Mouse (Mus musculus): ENCODE results near the gene Eps15l1. TPM values are rescaled to one million over a fixed set of nuclear protein-coding genes. Genes with fewer than 3 reads are reported as not detected.
A peak's percentile ranks its signal among the peaks of the same experiment; 100 is the strongest.

Gene Eps15l1
- polyA plus RNA-seq, 1 experiment from 2014 or later, result 64.1 TPM

- Histone ChIP-seq H3K9ac (no peak overlapping the region), H3K27me3 (no peaks in the 10 kb centered on the region), H3K9me3 (replicated peaks) (no peaks in the 10 kb centered on the region), H3K27ac (no peak overlapping the region), H3K4me1 (peaks cover 10% of the 10 kb centered on the region), H3K36me3 (peaks cover 20% of the 10 kb centered on the region), H3K4me2 (no peak overlapping the region), H3K4me3 (replicated peaks) (no peak overlapping the region)
- no peak for ATAC-seq (replicated peaks; ENCODE audit: low FRiP score)
- WGBS, result 93% methylated on average over 3 of the region's 3 CpGs
Measured at GRCm38 (mm10) chr8:72402981-72403380, 18.3 kb downstream of the Eps15l1 start.

GRCm38 (mm10) chr8:72401381-72401780 is 19.9 kb downstream of the Eps15l1 start:
- H3K9ac ChIP-seq, result no peak overlapping the region
- 59% methylated on average over 1 of the region's 1 CpGs for WGBS
- peaks cover 36% of the 10 kb centered on the region for H3K36me3 ChIP-seq
- no peak overlapping the region for H3K4me3 ChIP-seq (replicated peaks)
- H3K27ac ChIP-seq, result no peak overlapping the region
- no peak overlapping the region for H3K4me2 ChIP-seq
- H3K4me1 ChIP-seq, result peaks cover 10% of the 10 kb centered on the region
- H3K9me3 ChIP-seq (replicated peaks), result no peaks in the 10 kb centered on the region
- no peaks in the 10 kb centered on the region for H3K27me3 ChIP-seq
- no peak for ATAC-seq (replicated peaks; ENCODE audit: low FRiP score)

GRCm38 (mm10) chr8:72385737-72386136 is 35.5 kb downstream of the Eps15l1 start:
- Histone ChIP-seq H3K4me1 (no peaks in the 10 kb centered on the region), H3K4me3 (replicated peaks) (no peak overlapping the region), H3K27ac (no peak overlapping the region), H3K36me3 (peaks cover 99% of the 10 kb centered on the region), H3K4me2 (no peak overlapping the region), H3K27me3 (no peaks in the 10 kb centered on the region), H3K9me3 (replicated peaks) (no peaks in the 10 kb centered on the region), H3K9ac (no peak overlapping the region)
- no peak for ATAC-seq (replicated peaks; ENCODE audit: low FRiP score)
- 88% methylated on average over 2 of the region's 2 CpGs for WGBS

GRCm38 (mm10) chr8:72382395-72382794 is 38.9 kb downstream of the Eps15l1 start:
- Histone ChIP-seq H3K27ac (no peak overlapping the region), H3K4me3 (replicated peaks) (no peak overlapping the region), H3K36me3 (peaks cover 99% of the 10 kb centered on the region), H3K9me3 (replicated peaks) (no peaks in the 10 kb centered on the region), H3K4me1 (no peaks in the 10 kb centered on the region), H3K4me2 (no peak overlapping the region), H3K27me3 (no peaks in the 10 kb centered on the region), H3K9ac (no peak overlapping the region)
- 55% methylated on average over 5 of the region's 5 CpGs for WGBS
- peak; percentile 33; the same call in 1 of the 2 replicates for ATAC-seq (replicated peaks; ENCODE audit: low FRiP score)

- Histone ChIP-seq H3K27ac (no peak overlapping the region), H3K36me3 (peaks cover 98% of the 10 kb centered on the region), H3K4me2 (no peak overlapping the region), H3K4me1 (no peaks in the 10 kb centered on the region), H3K4me3 (replicated peaks) (no peak overlapping the region), H3K9ac (no peak overlapping the region), H3K27me3 (no peaks in the 10 kb centered on the region), H3K9me3 (replicated peaks) (no peaks in the 10 kb centered on the region)
- ATAC-seq (replicated peaks; ENCODE audit: low FRiP score), result no peak
- WGBS, result 81% methylated on average over 8 of the region's 8 CpGs
Measured at GRCm38 (mm10) chr8:72380656-72381055, 40.6 kb downstream of the Eps15l1 start.

- Histone ChIP-seq H3K4me2 (no peak overlapping the region), H3K4me1 (no peaks in the 10 kb centered on the region), H3K36me3 (peaks cover 97% of the 10 kb centered on the region), H3K27ac (no peak overlapping the region), H3K9me3 (replicated peaks) (no peaks in the 10 kb centered on the region), H3K9ac (no peak overlapping the region), H3K4me3 (replicated peaks) (no peak overlapping the region), H3K27me3 (no peaks in the 10 kb centered on the region)
- ATAC-seq (replicated peaks; ENCODE audit: low FRiP score), result no peak
- 86% methylated on average over 2 of the region's 2 CpGs for WGBS
Measured at GRCm38 (mm10) chr8:72376900-72377299, 44.4 kb downstream of the Eps15l1 start.

GRCm38 (mm10) chr8:72376309-72376708 is 45.0 kb downstream of the Eps15l1 start:
- Histone ChIP-seq H3K27me3 (no peaks in the 10 kb centered on the region), H3K4me1 (no peaks in the 10 kb centered on the region), H3K4me2 (no peak overlapping the region), H3K27ac (no peak overlapping the region), H3K36me3 (peaks cover 97% of the 10 kb centered on the region), H3K9ac (no peak overlapping the region), H3K4me3 (replicated peaks) (no peak overlapping the region), H3K9me3 (replicated peaks) (no peaks in the 10 kb centered on the region)
- WGBS, result 86% methylated on average over 5 of the region's 5 CpGs
- ATAC-seq (replicated peaks; ENCODE audit: low FRiP score), result no peak

GRCm38 (mm10) chr8:72375161-72375560 is 46.1 kb downstream of the Eps15l1 start:
- Histone ChIP-seq H3K4me2 (no peak overlapping the region), H3K36me3 (peaks cover 98% of the 10 kb centered on the region), H3K27ac (no peak overlapping the region), H3K27me3 (no peaks in the 10 kb centered on the region), H3K4me1 (no peaks in the 10 kb centered on the region), H3K9me3 (replicated peaks) (no peaks in the 10 kb centered on the region), H3K9ac (no peak overlapping the region), H3K4me3 (replicated peaks) (no peak overlapping the region)
- 70% methylated on average over 5 of the region's 5 CpGs for WGBS
- ATAC-seq (replicated peaks; ENCODE audit: low FRiP score), result no peak

GRCm38 (mm10) chr8:72372311-72372710 is 48.9 kb downstream of the Eps15l1 start:
- no peak overlapping the region for H3K4me3 ChIP-seq (replicated peaks)
- peaks cover 98% of the 10 kb centered on the region for H3K36me3 ChIP-seq
- H3K27me3 ChIP-seq, result no peaks in the 10 kb centered on the region
- no peaks in the 10 kb centered on the region for H3K9me3 ChIP-seq (replicated peaks)
- no peak for ATAC-seq (replicated peaks; ENCODE audit: low FRiP score)
- H3K4me1 ChIP-seq, result no peaks in the 10 kb centered on the region
- H3K27ac ChIP-seq, result no peak overlapping the region
- WGBS, result 93% methylated on average over 4 of the region's 4 CpGs
- no peak overlapping the region for H3K4me2 ChIP-seq
- H3K9ac ChIP-seq, result no peak overlapping the region

- Histone ChIP-seq H3K4me3 (replicated peaks) (no peak overlapping the region), H3K4me1 (no peaks in the 10 kb centered on the region), H3K4me2 (no peak overlapping the region), H3K9ac (no peak overlapping the region), H3K9me3 (replicated peaks) (no peaks in the 10 kb centered on the region), H3K27me3 (no peaks in the 10 kb centered on the region), H3K27ac (no peak overlapping the region), H3K36me3 (peaks cover 98% of the 10 kb centered on the region)
- WGBS, result 93% methylated on average over 3 of the region's 3 CpGs
- ATAC-seq (replicated peaks; ENCODE audit: low FRiP score), result no peak
Measured at GRCm38 (mm10) chr8:72371356-72371755, 49.9 kb downstream of the Eps15l1 start.

GRCm38 (mm10) chr8:72366435-72366834 is 54.8 kb downstream of the Eps15l1 start:
- Histone ChIP-seq H3K9me3 (replicated peaks) (no peaks in the 10 kb centered on the region), H3K27ac (no peak overlapping the region), H3K4me3 (replicated peaks) (no peak overlapping the region), H3K27me3 (no peaks in the 10 kb centered on the region), H3K9ac (no peak overlapping the region), H3K4me2 (no peak overlapping the region), H3K36me3 (peaks cover 99% of the 10 kb centered on the region), H3K4me1 (no peaks in the 10 kb centered on the region)
- 0 out of 2 replicates have a peak, but pooled peaks have one; percentile 22 for ATAC-seq (replicated peaks; ENCODE audit: low FRiP score)
- 94% methylated on average over 2 of the region's 2 CpGs for WGBS

GRCm38 (mm10) chr8:72365826-72366225 is 55.4 kb downstream of the Eps15l1 start:
- 24% methylated on average over 3 of the region's 3 CpGs for WGBS
- Histone ChIP-seq H3K9ac (no peak overlapping the region), H3K4me1 (no peaks in the 10 kb centered on the region), H3K27ac (no peak overlapping the region), H3K27me3 (no peaks in the 10 kb centered on the region), H3K4me3 (replicated peaks) (no peak overlapping the region), H3K36me3 (peaks cover 97% of the 10 kb centered on the region), H3K4me2 (no peak overlapping the region), H3K9me3 (replicated peaks) (no peaks in the 10 kb centered on the region)
- ATAC-seq (replicated peaks; ENCODE audit: low FRiP score), result 0 out of 2 replicates have a peak, but pooled peaks have one; percentile 47

GRCm38 (mm10) chr8:72365016-72365415 is 56.2 kb downstream of the Eps15l1 start:
- 91% methylated on average over 2 of the region's 2 CpGs for WGBS

More at GRCm38 (mm10) chr8:72365016-72365415, 56.2 kb downstream of the Eps15l1 start:
- Histone ChIP-seq H3K4me1 (no peaks in the 10 kb centered on the region), H3K27ac (no peak overlapping the region), H3K9ac (no peak overlapping the region), H3K9me3 (replicated peaks) (no peaks in the 10 kb centered on the region), H3K27me3 (no peaks in the 10 kb centered on the region), H3K4me3 (replicated peaks) (no peak overlapping the region), H3K4me2 (no peak overlapping the region), H3K36me3 (peaks cover 96% of the 10 kb centered on the region)
- no peak for ATAC-seq (replicated peaks; ENCODE audit: low FRiP score)

All from kidney, embryonic 15.5 days (tissue).